Mouse (Mus musculus): ENCODE data around the gene Dnajb8. TPM values are rescaled to one million over a fixed set of nuclear protein-coding genes. Genes with fewer than 3 reads are reported as not detected.

Gene Dnajb8
- polyA plus RNA-seq, 1 experiment from 2014 or later, result not detected

GRCm38 (mm10) chr6:88216199-88216598 lies 5.9 kb upstream of the Dnajb8 start:
- 79% methylated on average over 4 of the region's 4 CpGs for WGBS
- no peaks in the 10 kb centered on the region for H3K4me1 ChIP-seq
- no peak for DNase-seq (ENCODE audit: low spot score)
- no peak overlapping the region for H3K27ac ChIP-seq
- H3K9me3 ChIP-seq (replicated peaks), result no peaks in the 10 kb centered on the region
- H3K4me3 ChIP-seq, result no peak overlapping the region
- no peaks in the 10 kb centered on the region for H3K36me3 ChIP-seq
- H3K27me3 ChIP-seq (ENCODE audit: low read depth, poor library complexity, severe bottlenecking), result peaks cover 9% of the 10 kb centered on the region; the same call in 1 of the 2 replicates

DNA sequence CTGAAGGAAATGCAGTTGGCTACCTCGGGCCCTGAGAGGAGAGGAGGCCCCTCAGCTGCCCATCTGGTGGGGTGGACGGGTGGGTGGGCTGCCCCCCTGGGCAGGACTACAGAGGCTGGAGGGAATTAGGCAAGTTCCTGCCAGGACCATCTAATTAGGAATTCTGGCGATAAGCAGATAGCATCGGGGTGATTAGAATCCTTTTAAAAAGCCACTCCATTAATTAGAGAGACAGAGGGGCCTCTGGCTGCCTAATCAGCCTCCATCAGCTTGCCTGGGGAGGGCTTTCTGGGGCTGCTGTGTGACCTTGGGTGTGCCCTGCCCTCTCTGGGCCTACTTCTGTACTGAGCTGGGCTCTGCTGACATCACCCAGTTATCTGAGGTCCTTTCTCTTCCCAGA lies 3.0 kb upstream of the Dnajb8 start:
- Histone ChIP-seq H3K4me3 (no peak overlapping the region), H3K27me3 (ENCODE audit: low read depth, poor library complexity, severe bottlenecking) (peaks cover 13% of the 10 kb centered on the region; the same call in 1 of the 2 replicates), H3K36me3 (no peaks in the 10 kb centered on the region), H3K9me3 (replicated peaks) (no peaks in the 10 kb centered on the region), H3K27ac (no peak overlapping the region), H3K4me1 (no peaks in the 10 kb centered on the region)
- WGBS, result 21% methylated on average over 4 of the region's 4 CpGs
- no peak for DNase-seq (ENCODE audit: low spot score)

DNA sequence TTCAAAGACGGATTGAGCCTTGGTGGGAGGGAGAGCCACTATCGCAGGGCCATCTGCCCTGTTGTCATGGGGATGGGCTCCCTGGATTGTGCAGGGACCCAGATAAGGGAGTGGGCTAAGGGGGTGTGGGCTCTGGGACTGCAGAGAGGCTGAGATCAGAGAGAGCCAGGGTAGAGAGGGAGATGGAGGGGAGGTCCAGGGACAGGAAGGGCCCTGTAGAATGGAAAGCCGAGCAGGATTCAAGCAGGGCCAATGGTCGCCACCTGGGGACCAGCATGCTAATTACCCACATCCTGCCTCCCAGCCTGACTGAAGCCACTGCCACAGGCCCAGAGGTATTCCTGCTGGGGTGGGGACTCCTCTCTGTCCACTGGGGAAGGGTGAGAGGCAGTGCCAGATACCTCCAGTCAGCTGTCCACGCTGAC lies 4.5 kb downstream of the Dnajb8 start:
- peaks cover 41% of the 10 kb centered on the region for H3K27me3 ChIP-seq (ENCODE audit: low read depth, poor library complexity, severe bottlenecking)
- no peaks in the 10 kb centered on the region for H3K9me3 ChIP-seq (replicated peaks)
- H3K27ac ChIP-seq, result peak overlapping the region; percentile 26
- H3K4me3 ChIP-seq, result no peak overlapping the region
- peak; percentile 51 for DNase-seq (ENCODE audit: low spot score)
- H3K4me1 ChIP-seq, result peaks cover 34% of the 10 kb centered on the region
- 9% methylated on average over 5 of the region's 5 CpGs for WGBS
- no peaks in the 10 kb centered on the region for H3K36me3 ChIP-seq

- Histone ChIP-seq H3K9me3 (replicated peaks) (no peaks in the 10 kb centered on the region), H3K36me3 (no peaks in the 10 kb centered on the region), H3K27me3 (ENCODE audit: low read depth, poor library complexity, severe bottlenecking) (peaks cover 37% of the 10 kb centered on the region), H3K4me3 (no peak overlapping the region), H3K27ac (peak overlapping the region; percentile 66), H3K4me1 (peaks cover 34% of the 10 kb centered on the region)
- 42% methylated on average over 7 of the region's 7 CpGs for WGBS
- DNase-seq (ENCODE audit: low spot score), result no peak
These were observed 5.5 kb downstream of the Dnajb8 start for GRCm38 (mm10) chr6:88227537-88227936.

- no peak for DNase-seq (ENCODE audit: low spot score)
- WGBS, result 95% methylated on average over 12 of the region's 12 CpGs
- H3K27ac ChIP-seq, result 0 out of 2 replicates have a peak overlapping the region, but pooled peaks have one; percentile 31
- H3K4me3 ChIP-seq, result no peak overlapping the region
- H3K9me3 ChIP-seq (replicated peaks), result no peaks in the 10 kb centered on the region
- peaks cover 54% of the 10 kb centered on the region for H3K27me3 ChIP-seq (ENCODE audit: low read depth, poor library complexity, severe bottlenecking)
- H3K4me1 ChIP-seq, result peaks cover 34% of the 10 kb centered on the region
- no peaks in the 10 kb centered on the region for H3K36me3 ChIP-seq
These were observed 7.2 kb downstream of the Dnajb8 start for GRCm38 (mm10) chr6:88229221-88229620.

DNA sequence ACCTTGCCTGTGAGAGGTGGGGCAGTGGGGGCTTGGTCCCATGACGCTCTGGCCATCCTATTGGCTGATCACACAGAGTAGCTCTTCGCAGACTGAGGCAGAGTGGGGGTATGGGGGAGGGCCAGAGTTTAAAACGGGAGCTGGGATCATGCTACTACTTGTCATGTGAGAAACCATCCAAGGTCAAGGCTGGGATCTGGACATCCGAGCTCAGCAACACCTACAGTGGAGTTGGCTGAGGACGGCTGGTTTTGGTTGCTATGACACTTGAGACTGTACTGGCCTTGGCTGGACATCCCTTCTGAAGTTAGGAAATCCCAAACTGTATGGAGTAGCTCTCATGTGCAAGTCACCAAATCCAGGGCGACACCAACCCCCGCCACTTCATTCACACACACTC lies 9.8 kb downstream of the Dnajb8 start:
- no peak overlapping the region for H3K27ac ChIP-seq
- peaks cover 62% of the 10 kb centered on the region for H3K27me3 ChIP-seq (ENCODE audit: low read depth, poor library complexity, severe bottlenecking)
- no peaks in the 10 kb centered on the region for H3K9me3 ChIP-seq (replicated peaks)
- no peak overlapping the region for H3K4me3 ChIP-seq
- DNase-seq (ENCODE audit: low spot score), result no peak
- WGBS, result 88% methylated on average over 7 of the region's 7 CpGs
- peaks cover 35% of the 10 kb centered on the region for H3K4me1 ChIP-seq
- no peaks in the 10 kb centered on the region for H3K36me3 ChIP-seq

DNA sequence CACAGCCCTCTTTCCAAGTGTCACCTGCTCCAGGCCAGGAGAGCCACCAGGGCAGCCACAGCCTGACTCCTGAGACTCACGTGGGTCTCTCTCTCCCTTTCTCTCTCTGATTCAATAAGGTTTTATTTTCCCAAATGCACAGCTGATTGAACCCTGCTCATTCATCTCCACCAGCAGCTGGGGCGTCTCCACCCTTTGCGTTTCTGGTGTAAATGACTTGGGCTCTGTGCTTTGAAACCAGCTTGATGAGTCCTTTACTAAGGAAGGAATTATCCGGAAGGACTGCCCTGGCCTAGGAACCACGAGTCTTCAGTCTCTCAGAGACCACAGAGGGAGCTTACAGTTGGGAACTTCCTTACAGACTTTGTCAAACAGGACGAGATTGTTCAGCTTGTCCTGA lies 10.2 kb downstream of the Dnajb8 start:
- H3K4me1 ChIP-seq, result peaks cover 31% of the 10 kb centered on the region
- peaks cover 66% of the 10 kb centered on the region for H3K27me3 ChIP-seq (ENCODE audit: low read depth, poor library complexity, severe bottlenecking)
- 74% methylated on average over 6 of the region's 6 CpGs for WGBS
- no peaks in the 10 kb centered on the region for H3K9me3 ChIP-seq (replicated peaks)
- DNase-seq (ENCODE audit: low spot score), result no peak
- no peak overlapping the region for H3K4me3 ChIP-seq
- H3K27ac ChIP-seq, result no peak overlapping the region
- no peaks in the 10 kb centered on the region for H3K36me3 ChIP-seq

DNA sequence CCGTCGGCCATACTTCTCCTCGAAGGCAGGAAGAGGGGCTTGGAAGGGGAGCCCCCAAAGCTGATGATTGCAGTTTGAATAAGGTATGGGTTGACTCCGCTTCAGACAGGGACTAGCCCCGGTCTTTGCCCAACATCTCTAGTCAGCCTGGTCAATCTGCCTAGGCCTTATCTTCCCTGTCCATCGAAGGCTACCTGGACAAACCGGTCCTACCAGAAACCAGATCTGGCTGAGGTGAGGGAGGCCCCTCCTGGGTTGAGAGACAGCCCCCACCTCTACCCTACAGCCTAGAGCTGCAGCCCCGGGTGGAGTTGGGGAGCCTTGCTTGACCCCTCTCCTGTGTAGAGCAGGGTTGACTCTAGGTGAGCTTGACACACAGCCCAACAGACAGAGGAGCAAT lies 11.9 kb downstream of the Dnajb8 start:
- 77% methylated on average over 8 of the region's 8 CpGs for WGBS
- Histone ChIP-seq H3K27me3 (ENCODE audit: low read depth, poor library complexity, severe bottlenecking) (peaks cover 75% of the 10 kb centered on the region), H3K27ac (no peak overlapping the region), H3K36me3 (no peaks in the 10 kb centered on the region), H3K4me3 (no peak overlapping the region), H3K4me1 (peaks cover 16% of the 10 kb centered on the region), H3K9me3 (replicated peaks) (no peaks in the 10 kb centered on the region)
- no peak for DNase-seq (ENCODE audit: low spot score)

- DNase-seq (ENCODE audit: low spot score), result no peak
- 23% methylated on average over 8 of the region's 8 CpGs for WGBS
- Histone ChIP-seq H3K9me3 (replicated peaks) (no peaks in the 10 kb centered on the region), H3K27ac (peak overlapping the region; percentile 69; the same call in 1 of the 2 replicates), H3K36me3 (no peaks in the 10 kb centered on the region), H3K27me3 (ENCODE audit: low read depth, poor library complexity, severe bottlenecking) (peaks cover 79% of the 10 kb centered on the region), H3K4me3 (peak overlapping the region; percentile 32; the same call in 1 of the 2 replicates), H3K4me1 (peaks cover 11% of the 10 kb centered on the region)
These were observed 13.4 kb downstream of the Dnajb8 start for GRCm38 (mm10) chr6:88235461-88235860.

DNA sequence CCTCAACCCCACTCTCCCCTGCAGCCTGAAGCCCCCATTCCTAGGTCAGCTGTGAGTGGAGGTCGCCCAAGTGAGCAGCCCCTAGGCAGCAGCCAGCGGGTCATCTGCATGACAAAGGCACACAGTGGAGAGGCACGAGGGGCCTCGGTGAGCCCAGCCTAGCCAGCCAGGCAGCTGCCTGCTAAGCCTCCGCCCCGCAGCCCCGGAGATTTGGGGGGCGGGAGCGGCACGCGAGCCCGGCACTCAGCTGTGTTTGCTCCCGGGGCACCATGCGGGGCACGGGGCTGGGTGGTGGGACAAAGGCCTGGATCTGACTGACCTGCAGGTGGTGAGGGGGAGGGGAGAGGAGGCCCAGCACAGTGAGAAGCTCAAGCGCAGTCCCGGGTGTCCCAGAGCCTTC lies 13.9 kb downstream of the Dnajb8 start:
- Histone ChIP-seq H3K9me3 (replicated peaks) (no peaks in the 10 kb centered on the region), H3K36me3 (no peaks in the 10 kb centered on the region), H3K27ac (peak overlapping the region; percentile 69), H3K27me3 (ENCODE audit: low read depth, poor library complexity, severe bottlenecking) (peaks cover 84% of the 10 kb centered on the region), H3K4me1 (peaks cover 11% of the 10 kb centered on the region), H3K4me3 (peak overlapping the region; percentile 32; the same call in 1 of the 2 replicates)
- WGBS, result under 1% methylated on average over 17 of the region's 17 CpGs
- peak; percentile 54 for DNase-seq (ENCODE audit: low spot score)

DNA sequence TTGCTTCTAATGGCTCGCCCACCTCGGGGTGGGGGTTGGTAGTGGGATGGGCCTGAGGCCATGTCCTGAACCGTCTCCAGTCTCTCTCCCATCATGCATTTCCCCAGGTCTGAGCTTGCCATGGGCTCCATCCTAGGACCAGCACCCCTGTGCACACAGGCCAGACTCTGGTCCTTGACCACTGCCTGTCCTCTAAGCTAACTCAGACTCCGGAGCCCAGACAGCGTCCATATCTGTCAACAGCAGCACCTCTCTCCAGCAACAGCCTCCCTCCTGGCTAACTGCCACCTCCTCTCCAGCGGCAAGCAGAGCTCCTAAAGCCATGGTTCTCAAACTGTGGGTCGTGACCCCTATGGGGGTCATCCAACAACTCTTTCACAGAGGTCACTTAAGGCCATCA lies 14.4 kb downstream of the Dnajb8 start:
- peak overlapping the region; percentile 32; the same call in 1 of the 2 replicates for H3K4me3 ChIP-seq
- no peaks in the 10 kb centered on the region for H3K36me3 ChIP-seq
- peaks cover 89% of the 10 kb centered on the region for H3K27me3 ChIP-seq (ENCODE audit: low read depth, poor library complexity, severe bottlenecking)
- 10% methylated on average over 7 of the region's 7 CpGs for WGBS
- H3K4me1 ChIP-seq, result peaks cover 14% of the 10 kb centered on the region
- no peaks in the 10 kb centered on the region for H3K9me3 ChIP-seq (replicated peaks)
- H3K27ac ChIP-seq, result no peak overlapping the region
- no peak for DNase-seq (ENCODE audit: low spot score)

GRCm38 (mm10) chr6:88242604-88243003 lies 20.5 kb downstream of the Dnajb8 start:
- H3K4me1 ChIP-seq, result peaks cover 33% of the 10 kb centered on the region
- H3K9me3 ChIP-seq (replicated peaks), result no peaks in the 10 kb centered on the region
- peak; percentile 80 for DNase-seq (ENCODE audit: low spot score)
- no peak overlapping the region for H3K27ac ChIP-seq
- peaks cover 65% of the 10 kb centered on the region for H3K27me3 ChIP-seq (ENCODE audit: low read depth, poor library complexity, severe bottlenecking)
- no peaks in the 10 kb centered on the region for H3K36me3 ChIP-seq
- WGBS, result 3% methylated on average over 15 of the region's 15 CpGs
- H3K4me3 ChIP-seq, result no peak overlapping the region

DNA sequence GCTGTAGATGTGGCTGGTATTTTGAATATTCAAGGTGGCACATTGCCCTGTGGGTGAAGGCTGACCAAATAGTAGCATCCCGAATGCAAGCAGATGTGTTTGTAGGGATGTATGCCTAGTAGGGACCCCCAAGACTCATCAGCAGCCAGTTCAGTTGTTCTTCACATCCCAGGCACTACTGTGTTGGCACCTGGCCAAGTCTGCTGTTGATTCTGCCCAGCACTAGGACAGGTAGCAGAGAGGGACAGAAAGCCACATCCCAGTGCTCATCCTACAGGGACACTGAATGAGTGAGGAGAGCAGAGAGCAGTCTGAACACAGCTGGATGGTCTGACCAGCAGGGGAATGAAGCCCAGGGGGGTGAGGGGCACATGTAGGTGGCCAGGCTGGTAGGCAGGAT lies 27.2 kb downstream of the Dnajb8 start:
- no peaks in the 10 kb centered on the region for H3K9me3 ChIP-seq (replicated peaks)
- H3K27ac ChIP-seq, result no peak overlapping the region
- H3K27me3 ChIP-seq (ENCODE audit: low read depth, poor library complexity, severe bottlenecking), result peaks cover 2% of the 10 kb centered on the region; the same call in 1 of the 2 replicates
- H3K4me3 ChIP-seq, result no peak overlapping the region
- H3K4me1 ChIP-seq, result peaks cover 22% of the 10 kb centered on the region
- no peaks in the 10 kb centered on the region for H3K36me3 ChIP-seq
- WGBS, result 84% methylated on average over 1 of the region's 1 CpGs
- no peak for DNase-seq (ENCODE audit: low spot score)

- Histone ChIP-seq H3K27me3 (ENCODE audit: low read depth, poor library complexity, severe bottlenecking) (no peaks in the 10 kb centered on the region), H3K9me3 (replicated peaks) (no peaks in the 10 kb centered on the region), H3K27ac (no peak overlapping the region), H3K4me1 (peaks cover 9% of the 10 kb centered on the region), H3K36me3 (0 out of 2 replicates have a peak, but pooled peaks cover 3% of the 10 kb centered on the region), H3K4me3 (no peak overlapping the region)
- DNase-seq (ENCODE audit: low spot score), result no peak
- WGBS, result 83% methylated on average over 1 of the region's 1 CpGs
These were observed 29.3 kb downstream of the Dnajb8 start for GRCm38 (mm10) chr6:88251396-88251795.

Measured in limb, embryonic 10.5 days (tissue).